Mouse (Mus musculus): ENCODE data around the gene Pcsk6.

Gene Pcsk6

GRCm38 (mm10) chr7:66001035-66001754 is 139.7 kb downstream of the Pcsk6 start:
- DNase-seq (ENCODE audit: low spot score in 2 of 2): no peak

GRCm38 (mm10) chr7:66001797-66002196 is 140.3 kb downstream of the Pcsk6 start:
- no peak for DNase-seq (ENCODE audit: low spot score in 2 of 2)

- no peak for DNase-seq (ENCODE audit: low spot score in 2 of 2)
These were observed 141.9 kb downstream of the Pcsk6 start for GRCm38 (mm10) chr7:66003447-66003846.

- DNase-seq (ENCODE audit: low spot score in 2 of 2): no peak
These were observed 142.5 kb downstream of the Pcsk6 start for GRCm38 (mm10) chr7:66003865-66004638.

GRCm38 (mm10) chr7:66005066-66005465 is 143.5 kb downstream of the Pcsk6 start:
- no peak for DNase-seq (ENCODE audit: low spot score in 2 of 2)

- DNase-seq (ENCODE audit: low spot score in 2 of 2): no peak
These were observed 146.8 kb downstream of the Pcsk6 start for GRCm38 (mm10) chr7:66008161-66008891.

GRCm38 (mm10) chr7:66008892-66009273 is 147.3 kb downstream of the Pcsk6 start:
- no peak for DNase-seq (ENCODE audit: low spot score in 2 of 2)

GRCm38 (mm10) chr7:66010518-66010917 is 149.0 kb downstream of the Pcsk6 start:
- DNase-seq (ENCODE audit: low spot score in 2 of 2): no peak

GRCm38 (mm10) chr7:66027747-66028146 is 166.2 kb downstream of the Pcsk6 start:
- DNase-seq (ENCODE audit: low spot score in 2 of 2): no peak

GRCm38 (mm10) chr7:66028766-66029512 is 167.4 kb downstream of the Pcsk6 start:
- DNase-seq (ENCODE audit: low spot score in 2 of 2): no peak

GRCm38 (mm10) chr7:66036809-66037208 is 175.3 kb downstream of the Pcsk6 start:
- no peak for DNase-seq (ENCODE audit: low spot score in 2 of 2)

- DNase-seq (ENCODE audit: low spot score in 2 of 2): no peak
These were observed 176.7 kb downstream of the Pcsk6 start for GRCm38 (mm10) chr7:66038261-66038660.

- no peak for DNase-seq (ENCODE audit: low spot score in 2 of 2)
These were observed 177.2 kb downstream of the Pcsk6 start for GRCm38 (mm10) chr7:66038730-66039129.

GRCm38 (mm10) chr7:66040026-66040814 is 178.7 kb downstream of the Pcsk6 start:
- no peak for DNase-seq (ENCODE audit: low spot score in 2 of 2)

- DNase-seq (ENCODE audit: low spot score in 2 of 2): no peak
These were observed 182.3 kb downstream of the Pcsk6 start, which contains the start of gene Gm45213 for GRCm38 (mm10) chr7:66043552-66044459. TSS of gene Gm45213 (plus strand) at chr7:66043602.

- no peak for DNase-seq (ENCODE audit: low spot score in 2 of 2)
These were observed 183.1 kb downstream of the Pcsk6 start for GRCm38 (mm10) chr7:66044617-66045016.

- DNase-seq (ENCODE audit: low spot score in 2 of 2): no peak
These were observed 185.7 kb downstream of the Pcsk6 start for GRCm38 (mm10) chr7:66046921-66047918.

GRCm38 (mm10) chr7:66047975-66048374 is 186.4 kb downstream of the Pcsk6 start:
- DNase-seq (ENCODE audit: low spot score in 2 of 2): no peak
